Mouse (Mus musculus) heart, embryonic 16.5 days (tissue): Measurements from ENCODE around the gene Mob3b. TPM values are rescaled to one million over a fixed set of nuclear protein-coding genes. Genes with fewer than 3 reads are reported as not detected.
A peak's percentile ranks its signal among the peaks of the same experiment; 100 is the strongest.

ENCODE experiments used
- ATAC-seq: fragments of 200-750 bp; cut with Nextera tagmentation; replicated peaks from 2 replicates; pipeline ENCODE4 v1.8.0; 2017; ENCODE audit warnings: moderate number of reproducible peaks; ENCODE audit not compliant: insufficient read depth, low FRiP score; ENCODE audit errors: extremely low read depth
- H3K27ac ChIP-seq: fragments of 300-500 bp; sonication (generic); 2 replicates; pipeline ENCODE4 v1.5.1; 2014; ENCODE audit warnings: mild to moderate bottlenecking, low read length, control low read depth, moderate library complexity
- H3K27me3 ChIP-seq: fragments of 300-500 bp; sonication (generic); 2 replicates; pipeline ENCODE4 v1.6.1; 2014; ENCODE audit warnings: low read length, mixed read lengths; ENCODE audit not compliant: control insufficient read depth, insufficient read depth
- H3K36me3 ChIP-seq: fragments of 300-500 bp; sonication (generic); 2 replicates; pipeline ENCODE4 v1.6.1; 2014; ENCODE audit not compliant: control insufficient read depth, insufficient read depth
- H3K4me1 ChIP-seq: fragments of 300-500 bp; sonication (generic); 2 replicates; pipeline ENCODE4 v1.6.1; 2014; ENCODE audit warnings: low read length, mixed read lengths; ENCODE audit not compliant: control insufficient read depth, insufficient read depth
- H3K4me2 ChIP-seq: fragments of 300-500 bp; sonication (generic); 2 replicates; pipeline ENCODE4 v1.6.1; 2014; ENCODE audit warnings: low read depth, mild to moderate bottlenecking, control low read depth, low read length
- H3K4me3 ChIP-seq: fragments of 300-500 bp; sonication (generic); 2 replicates; pipeline ENCODE4 v1.5.1; 2014; ENCODE audit warnings: mild to moderate bottlenecking, control low read depth, low read length
- H3K9ac ChIP-seq: fragments of 300-500 bp; sonication (generic); 2 replicates; pipeline ENCODE4 v1.6.1; 2014; ENCODE audit warnings: low read length, control low read depth
- H3K9me3 ChIP-seq: fragments of 300-500 bp; sonication (generic); replicated peaks from 2 replicates; pipeline ENCODE4 v1.6.1; 2016; ENCODE audit warnings: low read length; ENCODE audit not compliant: control insufficient read depth
- WGBS: fragments of 180-500 bp; shearing (Covaris S2); extraction: QIAGEN DNeasy Blood & Tissue Kit; methylation state at CpG from one replicate; pipeline ENCODE4 v1.1.7; 2014; 5-methylcytosine and 5-hydroxymethylcytosine counted together
- polyA plus RNA-seq: library from polyadenylated mRNA; unstranded; fragments of >200 nt; fragmentation: Nextera tagmentation; extraction: Ambion mirVana; gene quantifications from 2 replicates; pipeline ENCODE4 v1.2.1, GENCODE M21; 2015

The Mob3b gene
- 3.9 and 4.7 TPM in 2 replicates for polyA plus RNA-seq

DNA sequence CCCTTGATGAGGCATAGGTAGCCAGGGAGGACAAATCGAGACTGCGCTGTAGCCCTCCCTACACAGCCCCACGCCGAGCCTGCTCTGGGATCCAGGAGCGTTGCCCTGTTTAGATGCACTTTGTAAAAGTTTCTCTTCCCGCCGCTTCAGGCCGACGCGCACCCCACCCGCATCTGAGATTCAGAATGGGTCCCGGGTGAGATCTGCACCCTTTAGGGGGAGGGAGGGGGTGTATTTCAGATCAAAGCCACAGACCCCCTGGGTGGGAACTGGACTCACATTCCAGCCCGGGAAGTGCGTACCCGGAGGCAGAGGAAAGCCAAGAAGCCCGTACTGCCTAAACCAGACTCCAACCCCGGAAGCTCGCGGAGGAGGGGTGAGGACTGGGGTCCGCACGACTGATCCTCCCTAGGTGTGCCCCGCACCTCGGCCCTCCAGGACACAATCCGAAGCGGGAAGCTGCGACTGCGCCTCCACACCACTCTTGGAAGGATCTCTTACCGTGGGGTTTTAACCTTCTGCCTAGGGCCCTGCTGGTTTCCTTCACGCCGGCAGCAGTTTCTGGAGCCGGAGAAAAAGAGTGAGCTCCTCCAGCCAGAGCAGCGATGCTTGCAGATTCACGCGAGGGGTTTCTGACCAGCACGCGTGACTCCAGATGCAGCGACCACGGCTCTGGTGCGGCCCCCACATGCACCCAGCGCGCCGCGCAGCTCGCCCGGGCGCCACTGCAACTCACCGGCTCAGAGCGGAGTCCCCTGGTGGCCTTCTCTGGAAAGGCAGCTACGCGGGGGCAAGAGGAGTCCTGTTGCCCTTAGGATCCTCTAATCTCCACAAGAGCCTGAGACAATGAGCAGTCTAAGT lies at the start of gene Mob3b:
Gene Mob3b, minus strand, starts transcription at position 734 of the 861 bp plus-strand sequence.
- Histone ChIP-seq H3K27me3 (no peaks in the 10 kb centered on the region), H3K9ac (peak within 1 kb of the TSS; percentile 79), H3K4me1 (peaks cover 5% of the 10 kb centered on the region), H3K4me3 (peak within 1 kb of the TSS; percentile 86), H3K27ac (peak within 1 kb of the TSS; percentile 43), H3K36me3 (no peaks in the 10 kb centered on the region), H3K9me3 (no peaks in the 10 kb centered on the region), H3K4me2 (peak within 1 kb of the TSS; percentile 97)
- under 1% methylated on average over 50 of the region's 50 CpGs for WGBS
- peak; percentile 86 for ATAC-seq

DNA sequence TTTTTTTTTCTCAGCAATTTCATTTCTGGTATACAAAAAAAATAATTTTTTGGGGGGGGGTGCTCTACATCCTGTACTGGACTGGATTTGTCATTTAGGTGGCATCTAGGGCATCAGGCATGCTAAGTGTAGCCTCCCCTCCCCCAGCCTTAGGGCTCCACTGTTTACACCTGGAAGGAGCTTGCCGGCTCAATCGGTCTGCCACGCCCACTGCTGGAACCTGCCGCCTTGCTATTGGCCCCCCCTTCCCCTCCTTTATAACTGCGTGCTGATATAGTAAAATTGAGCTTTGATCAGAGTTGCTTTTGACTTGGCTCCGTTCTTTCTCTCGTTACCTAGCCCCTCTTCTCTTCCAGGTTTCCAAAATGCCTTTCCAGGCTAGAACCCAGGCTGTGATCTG lies 47.4 kb upstream of the Mob3b start:
- 67% methylated on average over 7 of the region's 7 CpGs for WGBS
- peaks cover 31% of the 10 kb centered on the region for H3K36me3 ChIP-seq
- no peaks in the 10 kb centered on the region for H3K9me3 ChIP-seq
- no peaks in the 10 kb centered on the region for H3K4me1 ChIP-seq
- H3K4me2 ChIP-seq, result no peak overlapping the region
- no peak overlapping the region for H3K27ac ChIP-seq
- H3K27me3 ChIP-seq, result no peaks in the 10 kb centered on the region
- H3K9ac ChIP-seq, result no peak overlapping the region
- no peak for ATAC-seq
- H3K4me3 ChIP-seq, result no peak overlapping the region

DNA sequence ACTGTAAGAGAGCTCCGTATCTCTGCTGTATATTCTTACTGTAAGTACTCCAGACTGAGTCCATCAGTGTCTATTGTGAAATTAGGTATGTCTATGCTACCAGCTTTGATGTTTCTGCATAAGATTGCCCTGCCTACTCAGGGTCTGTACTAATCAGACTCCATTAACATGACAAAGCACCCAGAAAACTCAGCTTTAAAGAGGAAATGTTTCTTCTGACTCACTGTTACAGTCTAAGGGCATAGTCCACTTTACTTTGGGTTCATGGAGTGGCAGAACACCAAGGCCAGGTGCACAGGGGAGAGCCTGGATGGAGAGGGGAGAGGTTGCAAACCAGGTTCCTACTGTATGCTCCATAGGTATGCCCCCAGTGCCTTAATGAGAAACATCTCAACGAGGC lies 46.4 kb upstream of the Mob3b start:
- Histone ChIP-seq H3K4me2 (no peak overlapping the region), H3K4me1 (no peaks in the 10 kb centered on the region), H3K9me3 (no peaks in the 10 kb centered on the region), H3K9ac (no peak overlapping the region), H3K4me3 (no peak overlapping the region), H3K36me3 (peaks cover 35% of the 10 kb centered on the region), H3K27ac (no peak overlapping the region), H3K27me3 (no peaks in the 10 kb centered on the region)
- ATAC-seq, result no peak
- WGBS, result 93% methylated on average over 2 of the region's 2 CpGs

DNA sequence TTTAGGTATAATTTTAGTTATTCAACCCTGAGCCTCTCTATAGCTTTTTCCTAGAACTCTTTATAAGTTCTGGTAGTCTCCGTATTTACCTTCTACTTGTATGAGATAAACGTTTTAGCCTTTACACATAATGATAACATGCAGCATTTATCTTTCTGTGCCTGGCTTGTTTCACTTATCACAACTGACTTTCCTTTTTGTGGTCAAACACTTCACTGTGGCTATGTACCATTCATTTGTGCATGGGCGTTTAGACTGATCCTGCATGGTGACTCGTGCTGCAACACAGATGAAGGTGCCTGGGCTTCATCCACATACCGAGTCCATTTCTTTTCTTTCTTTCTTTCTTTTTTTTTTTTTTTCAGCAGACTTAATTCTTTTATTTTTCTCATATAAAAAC lies 44.4 kb upstream of the Mob3b start:
- no peak overlapping the region for H3K9ac ChIP-seq
- WGBS, result 76% methylated on average over 5 of the region's 5 CpGs
- peaks cover 38% of the 10 kb centered on the region for H3K36me3 ChIP-seq
- no peak for ATAC-seq
- no peaks in the 10 kb centered on the region for H3K4me1 ChIP-seq
- no peaks in the 10 kb centered on the region for H3K9me3 ChIP-seq
- no peak overlapping the region for H3K4me3 ChIP-seq
- no peaks in the 10 kb centered on the region for H3K27me3 ChIP-seq
- H3K4me2 ChIP-seq, result no peak overlapping the region
- H3K27ac ChIP-seq, result no peak overlapping the region

DNA sequence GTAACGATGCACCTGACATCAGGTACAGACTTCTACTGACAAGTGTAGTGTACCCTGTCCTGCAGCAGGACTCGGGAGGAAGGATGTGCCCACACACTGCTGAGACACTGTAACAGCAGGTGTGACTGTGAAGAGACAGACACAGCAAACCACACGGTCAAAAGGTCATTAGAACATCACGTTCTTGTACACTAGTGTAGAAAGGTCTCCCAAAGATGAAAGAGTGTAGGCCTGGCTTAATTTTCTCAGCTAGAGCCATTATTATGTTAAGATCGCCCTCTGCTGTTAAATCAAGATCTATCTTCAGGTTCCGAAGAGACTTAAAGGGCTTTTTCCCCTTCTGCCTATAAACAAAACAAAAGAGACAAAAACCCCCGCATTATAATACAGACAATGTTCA lies 35.4 kb upstream of the Mob3b start:
- H3K9me3 ChIP-seq, result no peaks in the 10 kb centered on the region
- H3K27me3 ChIP-seq, result no peaks in the 10 kb centered on the region
- peaks cover 8% of the 10 kb centered on the region for H3K4me1 ChIP-seq
- ATAC-seq, result no peak
- H3K9ac ChIP-seq, result no peak overlapping the region
- no peak overlapping the region for H3K4me2 ChIP-seq
- WGBS, result 42% methylated on average over 7 of the region's 7 CpGs
- no peak overlapping the region for H3K4me3 ChIP-seq
- H3K27ac ChIP-seq, result no peak overlapping the region
- H3K36me3 ChIP-seq, result peaks cover 19% of the 10 kb centered on the region

DNA sequence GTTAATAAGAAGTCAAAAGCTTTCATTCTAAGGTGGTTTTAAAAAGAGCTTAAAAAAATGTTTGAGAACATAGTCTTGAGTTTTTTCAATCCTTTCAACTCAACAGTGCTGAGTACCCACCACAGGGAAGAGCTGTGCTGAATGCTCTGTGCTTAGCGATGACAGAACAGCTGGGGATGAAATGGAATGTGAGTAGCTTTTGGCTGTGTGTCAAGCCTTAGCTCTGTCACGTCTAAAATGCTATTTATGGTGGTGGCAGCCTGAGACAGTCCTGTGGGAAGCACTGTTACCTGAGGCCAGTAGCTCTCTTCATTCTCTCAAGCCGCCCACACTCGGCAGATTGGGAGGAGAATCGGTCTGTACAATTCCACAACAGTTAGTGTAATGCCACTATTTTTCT lies 32.5 kb upstream of the Mob3b start:
- Histone ChIP-seq H3K36me3 (peaks cover 11% of the 10 kb centered on the region), H3K27ac (0 out of 2 replicates have a peak overlapping the region, but pooled peaks have one; percentile 19), H3K4me2 (no peak overlapping the region), H3K9ac (no peak overlapping the region), H3K9me3 (no peaks in the 10 kb centered on the region; the same call in 1 of the 2 replicates), H3K4me3 (no peak overlapping the region), H3K4me1 (peaks cover 8% of the 10 kb centered on the region), H3K27me3 (no peaks in the 10 kb centered on the region)
- peak; percentile 65 for ATAC-seq
- WGBS, result 35% methylated on average over 5 of the region's 5 CpGs

DNA sequence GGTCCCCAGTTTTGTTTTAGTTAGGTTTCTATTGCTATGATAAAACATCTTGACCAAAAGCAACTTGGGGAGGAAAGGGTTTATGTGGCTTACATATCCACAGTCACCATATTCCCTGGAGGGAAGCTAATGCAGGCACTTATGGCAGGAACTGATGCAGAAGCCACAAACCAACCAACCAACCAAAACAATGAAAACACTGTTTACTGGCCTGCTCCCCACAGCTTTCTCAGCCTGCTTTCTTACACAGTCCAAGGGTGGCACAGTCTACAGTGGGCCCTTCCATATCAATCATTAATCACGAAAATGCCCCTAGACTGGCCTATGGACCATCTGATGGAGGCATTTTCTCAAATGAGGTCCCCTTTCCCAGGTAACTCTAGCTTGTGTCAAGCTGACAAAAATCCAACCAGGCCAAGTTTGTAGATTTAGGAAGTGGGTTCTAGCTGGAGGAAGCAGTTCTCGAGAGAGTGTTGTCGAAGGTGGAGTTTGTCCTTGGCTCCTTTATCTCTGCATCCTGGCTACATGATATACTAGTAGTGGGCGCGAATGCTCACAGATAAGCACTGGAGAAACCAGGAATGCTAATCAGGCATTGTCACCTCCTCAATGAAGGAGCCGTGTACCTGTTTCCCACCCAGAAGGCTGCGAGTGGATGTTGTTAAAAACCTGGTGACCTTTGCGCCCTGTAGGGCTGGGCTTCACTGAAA lies 30.5 kb upstream of the Mob3b start:
- no peak overlapping the region for H3K4me3 ChIP-seq
- ATAC-seq, result no peak
- H3K27me3 ChIP-seq, result no peaks in the 10 kb centered on the region
- no peak overlapping the region for H3K9ac ChIP-seq
- H3K9me3 ChIP-seq, result no peaks in the 10 kb centered on the region; the same call in 1 of the 2 replicates
- peaks cover 11% of the 10 kb centered on the region for H3K36me3 ChIP-seq
- no peak overlapping the region for H3K27ac ChIP-seq
- no peak overlapping the region for H3K4me2 ChIP-seq
- peaks cover 8% of the 10 kb centered on the region for H3K4me1 ChIP-seq
- 79% methylated on average over 8 of the region's 8 CpGs for WGBS

DNA sequence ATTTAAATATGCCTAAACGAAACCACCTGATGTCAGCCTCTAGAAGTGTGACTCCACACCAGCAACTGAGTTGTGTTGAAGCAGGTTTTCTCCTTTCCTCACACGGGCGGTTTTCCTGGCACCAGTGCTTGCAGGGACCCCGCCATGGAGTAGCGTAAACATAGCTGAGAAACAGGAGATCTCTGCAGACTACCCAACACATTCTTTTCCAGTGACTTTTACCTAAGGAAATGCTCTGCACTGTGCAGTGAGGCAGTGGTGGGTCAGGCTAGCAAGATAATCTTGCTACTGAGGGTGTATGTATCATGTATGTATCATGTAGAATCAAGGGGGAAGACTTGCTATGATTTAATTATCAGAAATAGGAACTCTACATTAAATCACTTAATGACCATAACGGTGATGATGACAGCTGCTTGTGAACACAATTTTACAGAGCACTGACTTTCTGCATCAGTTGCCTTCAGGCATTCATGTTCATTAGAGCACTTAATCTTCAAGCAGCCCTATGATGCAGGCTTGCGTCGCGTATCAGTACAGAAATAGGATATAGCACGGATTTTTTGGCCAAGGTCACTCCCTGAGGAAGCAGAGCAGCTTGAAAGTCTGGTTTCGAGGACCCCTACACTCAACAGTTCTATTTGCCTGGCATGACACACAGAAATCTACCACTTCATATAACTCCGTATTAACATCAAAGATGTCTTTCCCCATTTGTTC lies 20.8 kb upstream of the Mob3b start:
- no peaks in the 10 kb centered on the region for H3K36me3 ChIP-seq
- 0 out of 2 replicates have a peak, but pooled peaks cover 3% of the 10 kb centered on the region for H3K4me1 ChIP-seq
- WGBS, result 62% methylated on average over 12 of the region's 12 CpGs
- ATAC-seq, result no peak
- no peaks in the 10 kb centered on the region for H3K27me3 ChIP-seq
- no peak overlapping the region for H3K27ac ChIP-seq
- H3K9ac ChIP-seq, result no peak overlapping the region
- no peak overlapping the region for H3K4me3 ChIP-seq
- H3K4me2 ChIP-seq, result no peak overlapping the region
- H3K9me3 ChIP-seq, result no peaks in the 10 kb centered on the region
